Mouse (Mus musculus) forebrain, postnatal 0 days (tissue): ENCODE data around the gene Clstn1. TPM values are rescaled to one million over a fixed set of nuclear protein-coding genes. Genes with fewer than 3 reads are reported as not detected.

Experiments used
- ATAC-seq: fragments of 200-750 bp; cut with Nextera tagmentation; 2 replicates; pipeline ENCODE4 v1.8.0; 2017; ENCODE audit warnings: mild to moderate bottlenecking, moderate library complexity
- DNase-seq: peaks from one replicate; pipeline ENCODE4 v3.0.0-alpha.2; 2015
- H3K27ac ChIP-seq: fragments of 300-500 bp; sonication (generic); 2 replicates; pipeline ENCODE4 v1.5.1; 2014; ENCODE audit warnings: low read depth, mild to moderate bottlenecking, antibody characterized with exemption, low read length, moderate library complexity, mixed read lengths
- H3K27me3 ChIP-seq: fragments of 300-500 bp; sonication (generic); 2 replicates; pipeline ENCODE4 v1.6.1; 2014; ENCODE audit warnings: mild to moderate bottlenecking, low read length, mixed read lengths; ENCODE audit not compliant: insufficient read depth
- H3K36me3 ChIP-seq: fragments of 300-500 bp; sonication (generic); 2 replicates; pipeline ENCODE4 v1.6.1; 2014; ENCODE audit warnings: mild to moderate bottlenecking, moderate library complexity; ENCODE audit not compliant: insufficient read depth
- H3K4me1 ChIP-seq: fragments of 300-500 bp; sonication (generic); 2 replicates; pipeline ENCODE4 v1.6.1; 2014; ENCODE audit warnings: antibody characterized with exemption; ENCODE audit not compliant: insufficient read depth
- H3K4me2 ChIP-seq: fragments of 300-500 bp; sonication (generic); 2 replicates; pipeline ENCODE4 v1.6.1; 2014; ENCODE audit warnings: low read depth, mild to moderate bottlenecking, moderate library complexity
- H3K4me3 ChIP-seq: fragments of 300-500 bp; sonication (generic); 2 replicates; pipeline ENCODE4 v1.5.1; 2014; ENCODE audit warnings: low read depth, low read length, mixed read lengths
- H3K9ac ChIP-seq: fragments of 300-500 bp; sonication (generic); 2 replicates; pipeline ENCODE4 v1.6.1; 2014; ENCODE audit warnings: mild to moderate bottlenecking
- H3K9me3 ChIP-seq: fragments of 300-500 bp; sonication (generic); 2 replicates; pipeline ENCODE4 v1.6.1; 2016; ENCODE audit warnings: low read length
- CTCF ChIP-seq: sonication (generic); IDR thresholded peaks from 2 replicates; pipeline ENCODE4 v1.5.1; 2016; ENCODE audit warnings: antibody characterized with exemption, control low read depth, low read depth
- WGBS: fragments of 180-500 bp; shearing (Covaris S2); extraction: QIAGEN DNeasy Blood & Tissue Kit; methylation state at CpG from one replicate; pipeline ENCODE4 v1.1.7; 2014; 5-methylcytosine and 5-hydroxymethylcytosine counted together
- polyA plus RNA-seq: library from polyadenylated mRNA; unstranded; fragments of >200 nt; fragmentation: Nextera tagmentation; extraction: Ambion mirVana; gene quantifications from 2 replicates; pipeline ENCODE4 v1.2.1, GENCODE M21; 2015
- total RNA-seq: library from RNA; depleted of rRNA; stranded (reverse); fragments of >200 nt; gene quantifications from 2 replicates; pipeline ENCODE4 v1.2.3, GENCODE M21; 2014

Clstn1 gene
- total and polyA plus RNA-seq, 2 experiments from 2014 or later = 179 to 451 TPM

GRCm38 (mm10) chr4:149571651-149572149 is 14.6 kb upstream of the Clstn1 start:
- ATAC-seq (no peak), DNase-seq (no peak)
- no peak overlapping the region for H3K27ac ChIP-seq
- H3K9ac ChIP-seq = no peak overlapping the region
- WGBS = 47% methylated on average over 8 of the region's 8 CpGs
- H3K9me3 ChIP-seq = no peaks in the 10 kb centered on the region
- no peak overlapping the region for H3K4me3 ChIP-seq
- TF ChIP-seq CTCF = no peak
- H3K4me1 ChIP-seq = no peaks in the 10 kb centered on the region
- no peaks in the 10 kb centered on the region for H3K27me3 ChIP-seq
- H3K36me3 ChIP-seq = no peaks in the 10 kb centered on the region
- no peak overlapping the region for H3K4me2 ChIP-seq

- Histone ChIP-seq H3K4me1 (no peaks in the 10 kb centered on the region), H3K9ac (no peak overlapping the region), H3K9me3 (no peaks in the 10 kb centered on the region), H3K4me3 (no peak overlapping the region), H3K4me2 (no peak overlapping the region), H3K36me3 (no peaks in the 10 kb centered on the region), H3K27me3 (no peaks in the 10 kb centered on the region), H3K27ac (no peak overlapping the region)
- no peak for ATAC-seq
- DNase-seq = no peak
- 25% methylated on average over 6 of the region's 9 CpGs for WGBS
- no peak for TF ChIP-seq CTCF
Observed at GRCm38 (mm10) chr4:149572446-149572845, 13.8 kb upstream of the Clstn1 start.

GRCm38 (mm10) chr4:149572851-149573250 is 13.4 kb upstream of the Clstn1 start:
- Histone ChIP-seq H3K9me3 (no peaks in the 10 kb centered on the region), H3K27ac (no peak overlapping the region), H3K4me3 (no peak overlapping the region), H3K27me3 (no peaks in the 10 kb centered on the region), H3K36me3 (no peaks in the 10 kb centered on the region), H3K4me1 (no peaks in the 10 kb centered on the region), H3K4me2 (no peak overlapping the region), H3K9ac (no peak overlapping the region)
- DNase-seq (no peak), ATAC-seq (no peak)
- 52% methylated on average over 8 of the region's 8 CpGs for WGBS
- TF ChIP-seq CTCF = no peak

- Histone ChIP-seq H3K4me3 (no peak overlapping the region), H3K27ac (no peak overlapping the region), H3K4me2 (no peak overlapping the region), H3K4me1 (no peaks in the 10 kb centered on the region), H3K36me3 (no peaks in the 10 kb centered on the region), H3K27me3 (no peaks in the 10 kb centered on the region), H3K9ac (no peak overlapping the region), H3K9me3 (no peaks in the 10 kb centered on the region)
- ATAC-seq (no peak), DNase-seq (no peak)
- TF ChIP-seq CTCF = no peak
- 81% methylated on average over 14 of the region's 14 CpGs for WGBS
Observed at GRCm38 (mm10) chr4:149574391-149574821, 11.9 kb upstream of the Clstn1 start.

- Histone ChIP-seq H3K9me3 (no peaks in the 10 kb centered on the region), H3K27me3 (no peaks in the 10 kb centered on the region), H3K4me1 (no peaks in the 10 kb centered on the region), H3K4me2 (no peak overlapping the region), H3K36me3 (no peaks in the 10 kb centered on the region), H3K27ac (no peak overlapping the region), H3K9ac (no peak overlapping the region), H3K4me3 (no peak overlapping the region)
- TF ChIP-seq CTCF = no peak
- WGBS = 43% methylated on average over 9 of the region's 9 CpGs
- ATAC-seq = no peak
- DNase-seq = no peak
Observed at GRCm38 (mm10) chr4:149576061-149576460, 10.2 kb upstream of the Clstn1 start.

- WGBS = 13% methylated on average over 4 of the region's 4 CpGs
- no peaks in the 10 kb centered on the region for H3K9me3 ChIP-seq
- no peak overlapping the region for H3K9ac ChIP-seq
- H3K4me3 ChIP-seq = no peak overlapping the region
- DNase-seq = no peak
- no peaks in the 10 kb centered on the region for H3K4me1 ChIP-seq
- no peak overlapping the region for H3K27ac ChIP-seq
- no peak for ATAC-seq
- H3K36me3 ChIP-seq = no peaks in the 10 kb centered on the region
- H3K4me2 ChIP-seq = no peak overlapping the region
- H3K27me3 ChIP-seq = no peaks in the 10 kb centered on the region
- no peak for TF ChIP-seq CTCF
Observed at GRCm38 (mm10) chr4:149576993-149577548, 9.2 kb upstream of the Clstn1 start.

GRCm38 (mm10) chr4:149578085-149578681 is 8.1 kb upstream of the Clstn1 start:
- no peak overlapping the region for H3K4me2 ChIP-seq
- no peak for TF ChIP-seq CTCF
- no peaks in the 10 kb centered on the region for H3K36me3 ChIP-seq
- no peaks in the 10 kb centered on the region for H3K4me1 ChIP-seq
- no peaks in the 10 kb centered on the region for H3K9me3 ChIP-seq
- DNase-seq = no peak
- no peak overlapping the region for H3K27ac ChIP-seq
- H3K9ac ChIP-seq = no peak overlapping the region
- 39% methylated on average over 13 of the region's 13 CpGs for WGBS
- no peak overlapping the region for H3K4me3 ChIP-seq
- no peaks in the 10 kb centered on the region for H3K27me3 ChIP-seq
- no peak for ATAC-seq
